Mouse (Mus musculus) thymus, postnatal 36 days (tissue): ENCODE data around the gene Msh4.
"Not testable (repeated sequence)": the region's sequence is repeated elsewhere in the genome, so short reads cannot be mapped to it uniquely, and the experiment has no call there.

Source experiments
- DNase-seq, 2 experiments: peaks; one replicate each; pipeline ENCODE4 v3.0.0; 2022; ENCODE audit warnings: mixed read lengths in 2 of 2

Gene Msh4

DNA sequence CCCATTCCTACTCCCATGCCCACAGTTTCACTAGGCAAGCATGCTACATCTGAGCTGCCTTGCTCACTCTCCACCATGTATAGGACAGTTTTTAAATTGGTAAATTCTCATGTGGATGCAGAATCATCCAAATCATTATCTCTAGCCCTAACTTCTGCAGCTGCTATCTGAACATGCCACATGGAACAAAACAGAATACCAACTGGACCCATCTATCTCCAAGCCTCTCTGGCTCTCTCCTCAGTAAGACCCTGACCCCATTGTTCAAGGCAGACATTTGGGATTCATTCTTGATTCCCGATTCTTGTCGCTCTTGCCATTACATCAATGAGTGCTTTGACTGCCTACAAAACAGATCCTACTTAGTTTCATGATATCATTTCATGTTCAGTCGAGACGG, 59.8 kb downstream of the Msh4 start:
- no peak for DNase-seq

DNA sequence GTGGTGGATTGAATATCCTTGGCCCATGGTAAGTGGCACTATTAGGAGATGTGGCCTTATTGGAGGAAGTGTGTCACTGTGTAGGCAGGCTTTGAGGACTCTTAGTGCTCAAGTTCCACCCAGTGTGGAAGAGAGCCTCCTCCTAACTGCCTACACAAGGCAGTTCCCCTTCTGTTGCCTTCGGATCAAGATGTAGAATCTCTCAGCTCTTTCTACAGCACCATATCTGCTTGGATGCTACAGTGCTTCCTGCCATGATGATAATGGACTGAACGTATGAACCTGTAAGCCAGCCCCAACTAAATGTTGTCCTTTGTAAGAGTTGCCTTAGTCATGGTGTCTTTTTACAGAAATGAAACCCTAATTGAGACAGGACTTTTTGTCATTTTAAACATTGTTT, 60.4 kb downstream of the Msh4 start:
- no peak for DNase-seq

- no peak for DNase-seq
Measured at GRCm38 (mm10) chr3:153844757-153845156, 61.2 kb downstream of the Msh4 start.

DNA sequence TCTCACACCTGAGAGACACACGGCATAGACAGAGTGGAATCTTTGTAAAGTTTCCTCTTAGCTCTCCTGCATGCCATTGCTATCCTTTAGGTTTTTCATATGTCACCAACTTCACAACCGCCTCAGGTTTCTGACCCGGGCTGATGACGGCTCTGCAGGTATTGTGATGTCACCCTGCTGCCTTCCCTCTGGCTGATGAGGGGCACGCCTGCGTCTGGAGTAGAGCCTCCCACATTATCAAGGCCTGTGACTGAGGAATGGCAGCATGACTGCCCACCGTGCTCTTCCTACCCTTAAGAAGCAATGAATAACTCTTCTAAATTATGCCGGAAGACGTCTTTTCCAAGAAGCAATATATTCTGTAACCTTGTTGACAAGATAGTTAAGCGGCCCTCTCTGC, 61.9 kb downstream of the Msh4 start, which contains the start of gene Asb17:
Asb17 (plus strand) TSS at position 180 of the 400 bp plus-strand sequence.
- no peak for DNase-seq

- DNase-seq, result no peak
Measured at GRCm38 (mm10) chr3:153837593-153837992, 68.3 kb downstream of the Msh4 start.

GRCm38 (mm10) chr3:153836316-153836715, 69.6 kb downstream of the Msh4 start:
- no peak for DNase-seq

- peak; percentile 47 to 56 for DNase-seq
Measured at GRCm38 (mm10) chr3:153835455-153836086, 70.4 kb downstream of the Msh4 start.

DNA sequence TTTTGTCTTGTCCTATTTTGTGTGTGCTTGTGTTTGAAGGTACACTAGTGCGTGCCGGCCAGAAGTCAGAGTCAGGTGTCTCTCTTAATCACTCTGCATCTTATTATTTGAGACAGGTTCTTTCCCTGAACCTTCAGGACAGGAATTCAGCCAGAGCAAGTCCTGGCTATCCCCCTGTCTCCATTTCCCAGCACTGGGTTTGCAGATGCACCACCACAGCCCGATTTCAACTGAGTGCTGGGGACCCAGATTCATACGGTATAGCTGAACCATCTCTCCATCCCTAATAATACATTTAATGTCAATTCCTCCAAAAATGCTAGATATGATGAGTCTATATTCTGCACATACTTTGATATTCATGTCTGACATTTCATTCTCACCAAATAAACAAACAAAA, 71.9 kb downstream of the Msh4 start:
- no peak for DNase-seq

DNA sequence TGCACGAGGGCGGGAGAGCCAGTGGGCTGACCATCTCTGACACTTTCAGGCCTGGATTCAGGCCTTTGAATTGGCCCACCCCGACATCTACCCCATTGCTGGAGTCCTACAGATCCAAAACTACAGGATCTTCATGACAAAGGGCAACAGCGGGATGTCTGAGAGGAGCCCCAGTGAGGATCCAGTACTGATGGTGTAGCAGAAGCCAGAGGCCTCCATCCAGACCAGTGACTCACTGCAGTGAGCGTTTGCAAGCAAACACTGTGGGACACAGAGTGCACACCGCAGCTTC, 73.3 kb downstream of the Msh4 start:
- DNase-seq, result no peak

DNA sequence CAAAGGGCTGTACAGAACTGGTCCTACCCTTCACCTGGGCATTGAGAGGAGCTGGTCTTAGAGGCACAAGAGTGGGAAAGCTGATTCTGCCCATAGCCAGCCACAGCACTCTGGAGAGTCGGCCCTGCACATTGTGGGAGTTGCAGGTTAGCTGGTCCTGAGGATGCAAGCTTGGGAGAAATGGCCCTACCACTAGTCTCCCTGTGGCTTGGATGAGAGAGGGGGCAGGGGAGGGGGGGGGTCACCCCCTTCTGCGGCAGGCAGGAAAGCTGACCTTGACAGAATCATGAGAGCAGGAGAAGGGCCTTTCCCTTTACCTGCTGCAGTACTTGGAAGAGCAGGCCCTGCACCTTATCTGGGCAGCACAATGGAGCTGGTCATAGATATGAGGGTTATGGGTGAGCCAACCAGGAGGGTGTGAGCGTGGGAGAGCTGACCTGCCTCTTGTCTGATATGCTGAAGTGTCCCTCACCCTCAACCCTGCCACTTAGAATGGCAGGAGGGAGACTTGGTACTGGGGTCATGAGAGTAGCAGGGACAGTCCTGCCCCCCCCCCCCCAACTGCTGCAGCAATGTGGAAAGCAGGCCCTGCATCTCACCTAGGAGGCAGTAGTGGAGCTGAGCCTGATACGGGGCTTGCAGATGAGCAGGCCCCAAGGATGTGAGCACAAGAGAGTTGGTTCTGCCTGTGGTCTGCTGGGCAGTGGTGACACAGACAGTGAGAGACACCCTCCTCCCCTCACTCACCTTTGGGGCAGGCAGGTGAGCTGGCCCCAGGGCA, 73.9 kb downstream of the Msh4 start:
- DNase-seq, result no peak

DNA sequence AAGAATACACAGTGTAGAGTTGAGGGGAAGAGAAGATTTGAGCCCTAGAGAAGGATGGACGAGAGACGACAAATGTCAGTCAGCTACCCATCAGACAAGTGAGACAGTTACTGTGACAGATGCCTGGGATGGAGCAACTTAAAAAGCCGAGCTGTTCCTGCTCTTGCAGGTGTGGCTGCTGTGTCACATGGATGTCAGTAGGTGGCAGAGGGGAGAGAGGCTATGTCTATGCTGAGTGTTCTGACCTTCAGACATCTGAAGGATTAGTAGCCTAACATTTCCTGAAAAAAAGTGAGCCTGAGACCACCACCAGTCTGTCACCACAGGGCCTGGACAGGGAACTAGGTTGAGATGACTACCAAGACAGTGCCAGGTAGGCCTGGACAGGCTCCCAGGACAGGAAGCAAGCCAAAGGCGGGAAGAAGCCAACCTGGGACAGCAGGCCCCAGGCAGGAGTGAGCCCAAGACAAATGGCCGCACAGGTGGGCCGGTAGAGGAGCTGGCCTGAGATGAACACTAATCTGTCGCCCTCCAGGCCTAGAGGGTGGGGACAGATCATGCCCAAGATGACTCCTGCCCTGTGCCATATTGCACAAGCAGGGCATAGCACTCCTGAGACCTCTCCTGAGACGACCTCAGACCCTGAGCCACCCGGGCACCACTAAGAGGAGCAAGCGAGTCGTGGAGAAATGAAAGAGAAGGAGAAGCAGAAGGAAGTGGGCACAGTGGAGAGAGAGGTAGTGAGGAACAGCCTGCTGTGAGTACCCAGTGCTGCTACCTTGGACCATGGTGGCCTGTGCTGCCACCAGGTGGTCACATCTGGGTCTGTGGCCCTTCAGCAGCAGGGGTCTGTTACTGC, 74.7 kb downstream of the Msh4 start:
- peak; percentile 45 to 50 for DNase-seq

DNA sequence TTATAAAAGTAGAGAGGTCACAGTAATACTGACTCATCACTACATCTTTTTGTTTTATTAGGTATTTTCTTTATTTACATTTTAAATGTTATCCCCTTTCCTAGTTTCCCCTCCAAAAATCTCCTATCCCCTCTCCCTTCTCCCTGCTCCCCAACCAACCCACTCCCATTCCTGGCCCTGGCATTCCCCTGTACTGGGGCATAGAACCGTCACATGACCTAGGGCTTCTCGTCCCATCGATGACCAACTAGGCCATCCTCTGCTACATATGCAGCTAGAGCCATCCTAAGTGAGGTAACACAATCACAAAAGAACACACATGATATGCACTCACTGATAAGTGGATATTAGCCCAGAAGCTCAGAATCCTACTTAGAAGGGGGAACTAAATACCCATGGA, 76.2 kb downstream of the Msh4 start:
- not testable (repeated sequence) for DNase-seq

GRCm38 (mm10) chr3:153826616-153827015, 79.3 kb downstream of the Msh4 start:
- no peak for DNase-seq

GRCm38 (mm10) chr3:153825197-153825596, 80.7 kb downstream of the Msh4 start:
- no peak for DNase-seq

- DNase-seq, result no peak
Measured at GRCm38 (mm10) chr3:153823671-153824515, 82.0 kb downstream of the Msh4 start.

- no peak for DNase-seq
Measured at GRCm38 (mm10) chr3:153819438-153819837, 86.5 kb downstream of the Msh4 start.

- DNase-seq, result no peak
Measured at GRCm38 (mm10) chr3:153818723-153819122, 87.2 kb downstream of the Msh4 start.

- no peak for DNase-seq
Measured at GRCm38 (mm10) chr3:153817376-153817890, 88.5 kb downstream of the Msh4 start.

GRCm38 (mm10) chr3:153814026-153814425, 91.9 kb downstream of the Msh4 start:
- DNase-seq, result no peak

DNA sequence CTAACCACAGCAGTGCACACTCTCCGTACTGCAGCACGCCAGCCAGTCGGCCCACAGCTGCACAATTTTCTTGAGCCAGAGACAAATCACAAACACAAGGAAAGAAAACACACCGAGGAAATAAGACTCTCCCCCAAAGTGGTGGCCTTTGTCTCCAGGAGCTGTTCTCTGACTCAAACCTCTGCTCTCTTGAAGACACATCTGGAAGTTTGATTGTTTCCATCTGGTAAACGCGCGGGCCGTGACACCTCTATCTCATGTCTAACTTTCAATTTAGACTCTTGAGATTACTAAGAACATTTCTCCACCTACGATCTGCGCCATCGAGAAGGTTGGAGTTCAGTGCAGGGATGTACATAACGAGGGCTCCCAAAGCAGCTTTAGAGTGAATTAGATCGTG, 97.5 kb downstream of the Msh4 start:
- no peak for DNase-seq

GRCm38 (mm10) chr3:153807444-153808149, 98.3 kb downstream of the Msh4 start:
- DNase-seq, result no peak
